Mouse (Mus musculus) embryo, embryonic 11.5 days (tissue): ENCODE measurements around the gene Mrgprh.

Experiments used
- DNase-seq: peaks from one replicate; pipeline ENCODE4 v3.0.0-alpha.2; 2012; ENCODE audit warnings: low read depth, low spot score

Gene Mrgprh

GRCm38 (mm10) chr17:12916588-12917380 lies 41.0 kb downstream of the Mrgprh start:
- peak; percentile 24 for DNase-seq

- no peak for DNase-seq
Observed at GRCm38 (mm10) chr17:12921073-12921472, 45.2 kb downstream of the Mrgprh start.

GRCm38 (mm10) chr17:12925001-12925400 lies 49.2 kb downstream of the Mrgprh start:
- no peak for DNase-seq

- DNase-seq = no peak
Observed at GRCm38 (mm10) chr17:12925703-12926180, 49.9 kb downstream of the Mrgprh start.
